Mouse (Mus musculus) retina, postnatal 7 days (tissue): ENCODE data around the gene Fut1.
A peak's percentile ranks its signal among the peaks of the same experiment; 100 is the strongest.

ENCODE experiments used
- DNase-seq: peaks from one replicate; pipeline ENCODE4 v3.0.0-alpha.2; 2012; ENCODE audit warnings: low read depth, low spot score

The Fut1 gene

GRCm38 (mm10) chr7:45617042-45617695, at the start of gene Fut1:
Gene Fut1 (plus strand): TSS chr7:45617289.
- no peak for DNase-seq

- no peak for DNase-seq
Measured at GRCm38 (mm10) chr7:45567780-45568516, 49.1 kb upstream of the Fut1 start.

GRCm38 (mm10) chr7:45568601-45569473, 48.3 kb upstream of the Fut1 start:
- no peak for DNase-seq

GRCm38 (mm10) chr7:45570103-45570741, 46.9 kb upstream of the Fut1 start, which contains the start of gene Bcat2:
Gene Bcat2 (plus strand): TSS chr7:45570153.
- DNase-seq: peak; percentile 65

- no peak for DNase-seq
Measured at GRCm38 (mm10) chr7:45571966-45572365, 45.1 kb upstream of the Fut1 start.

GRCm38 (mm10) chr7:45573954-45574353, 43.1 kb upstream of the Fut1 start:
- no peak for DNase-seq

- no peak for DNase-seq
Measured at GRCm38 (mm10) chr7:45574472-45575379, 42.4 kb upstream of the Fut1 start.

GRCm38 (mm10) chr7:45585923-45586322, 31.2 kb upstream of the Fut1 start:
- DNase-seq: no peak

- no peak for DNase-seq
Measured at GRCm38 (mm10) chr7:45587631-45588592, 29.2 kb upstream of the Fut1 start.

GRCm38 (mm10) chr7:45589173-45589572, 27.9 kb upstream of the Fut1 start:
- DNase-seq: peak; percentile 82

GRCm38 (mm10) chr7:45589898-45590297, 27.2 kb upstream of the Fut1 start:
- DNase-seq: no peak

- DNase-seq: no peak
Measured at GRCm38 (mm10) chr7:45590874-45591273, 26.2 kb upstream of the Fut1 start.

- no peak for DNase-seq
Measured at GRCm38 (mm10) chr7:45591880-45592279, 25.2 kb upstream of the Fut1 start.

- peak; percentile 47 for DNase-seq
Measured at GRCm38 (mm10) chr7:45593118-45593815, 23.8 kb upstream of the Fut1 start.

GRCm38 (mm10) chr7:45595176-45595575, 21.9 kb upstream of the Fut1 start:
- DNase-seq: no peak

GRCm38 (mm10) chr7:45596107-45596506, 21.0 kb upstream of the Fut1 start:
- no peak for DNase-seq

GRCm38 (mm10) chr7:45597013-45597412, 20.1 kb upstream of the Fut1 start:
- no peak for DNase-seq

- no peak for DNase-seq
Measured at GRCm38 (mm10) chr7:45597527-45597926, 19.6 kb upstream of the Fut1 start.
